Mouse (Mus musculus): ENCODE data around the gene Ralgapa2.

The Ralgapa2 gene

DNA sequence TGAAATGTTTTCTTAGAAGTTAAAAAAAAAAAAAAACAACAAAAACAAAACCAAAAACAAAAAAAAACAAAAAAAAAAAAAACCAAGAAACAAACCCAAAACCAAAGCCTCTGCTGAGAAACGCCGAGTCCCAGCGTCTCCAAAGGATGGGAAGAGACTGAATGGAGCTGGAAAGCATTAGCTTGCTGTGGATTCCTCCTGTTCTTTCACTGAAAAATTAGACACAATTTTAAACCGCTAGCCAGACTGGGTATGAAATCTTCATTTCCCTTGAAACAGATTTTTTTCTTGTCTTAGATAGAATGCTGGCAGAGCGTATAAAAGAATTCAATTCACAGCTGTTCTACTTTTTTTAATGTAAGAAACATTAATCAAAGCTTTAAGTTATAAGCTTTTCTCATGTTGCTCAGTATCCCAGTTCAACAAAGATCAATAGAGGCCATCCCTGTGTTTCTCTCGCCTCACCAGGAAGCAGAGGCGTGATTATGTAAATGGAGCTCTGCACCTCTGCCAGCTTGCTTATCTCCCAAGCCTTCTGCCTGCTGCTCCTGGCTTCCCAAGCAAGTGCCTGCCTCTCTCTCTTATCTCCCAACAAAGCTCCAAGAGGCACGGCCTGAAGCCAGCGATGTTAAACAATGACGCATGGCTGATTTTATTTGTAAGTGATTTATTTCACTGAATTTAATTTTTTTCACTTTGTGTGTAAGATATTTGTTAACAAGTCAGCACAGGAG, 253.2 kb downstream of the Ralgapa2 start:
- in situ Hi-C loops (cut with MseI, MboI), result no loop called here

GRCm38 (mm10) chr2:146257609-146258008, 254.5 kb downstream of the Ralgapa2 start:
- in situ Hi-C loops (cut with MseI, MboI), result no loop called here

- in situ Hi-C loops (cut with MseI, MboI), result no loop called here
These were observed 255.1 kb downstream of the Ralgapa2 start for GRCm38 (mm10) chr2:146257037-146257436.

DNA sequence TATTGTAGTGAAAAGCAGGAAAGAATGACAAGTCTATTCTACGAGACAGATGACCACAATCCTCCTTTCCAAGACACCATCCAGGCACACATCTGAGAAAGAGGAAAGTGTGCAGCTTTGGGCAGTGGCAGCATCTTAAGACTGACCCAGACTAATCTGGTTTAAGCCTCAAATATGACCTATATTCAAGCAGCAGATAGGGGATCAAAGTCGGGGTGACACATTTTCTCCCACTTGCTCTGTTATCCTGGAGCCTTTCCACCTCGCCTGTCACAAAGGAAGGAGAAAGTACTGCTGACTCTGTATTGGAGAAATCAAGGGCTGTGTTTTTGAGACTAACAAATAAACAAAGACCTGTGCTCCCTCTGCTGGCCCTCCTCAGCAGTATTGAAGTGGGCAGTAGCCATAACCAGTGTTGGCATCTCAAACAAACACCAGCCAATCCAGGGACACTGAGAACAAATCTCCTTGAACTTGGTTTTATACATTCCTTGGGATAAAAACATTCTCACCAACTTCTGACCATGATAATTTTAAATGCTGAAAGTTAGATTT, 255.7 kb downstream of the Ralgapa2 start:
- in situ Hi-C loops (cut with MseI, MboI), result no loop called here

DNA sequence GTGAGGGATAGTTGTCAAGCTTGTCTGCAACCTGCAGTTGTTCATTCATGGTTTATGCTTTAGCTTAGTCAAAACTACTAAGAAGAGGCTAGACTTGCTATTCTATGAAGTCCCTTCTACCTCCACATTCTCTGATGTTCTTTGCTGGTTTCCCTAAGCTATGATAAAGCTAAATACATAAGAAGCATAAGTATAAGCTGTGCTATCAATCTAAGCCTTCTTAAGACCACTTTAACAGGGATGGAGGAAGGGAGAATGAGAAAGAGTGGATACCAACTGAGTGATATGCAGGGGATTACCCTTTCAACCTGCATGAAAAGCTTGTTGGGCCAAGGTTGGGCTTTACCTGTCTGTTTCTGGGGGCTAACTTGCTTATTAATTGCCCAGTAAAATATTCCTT, 256.5 kb downstream of the Ralgapa2 start:
- in situ Hi-C loops (cut with MseI, MboI), result no loop called here

DNA sequence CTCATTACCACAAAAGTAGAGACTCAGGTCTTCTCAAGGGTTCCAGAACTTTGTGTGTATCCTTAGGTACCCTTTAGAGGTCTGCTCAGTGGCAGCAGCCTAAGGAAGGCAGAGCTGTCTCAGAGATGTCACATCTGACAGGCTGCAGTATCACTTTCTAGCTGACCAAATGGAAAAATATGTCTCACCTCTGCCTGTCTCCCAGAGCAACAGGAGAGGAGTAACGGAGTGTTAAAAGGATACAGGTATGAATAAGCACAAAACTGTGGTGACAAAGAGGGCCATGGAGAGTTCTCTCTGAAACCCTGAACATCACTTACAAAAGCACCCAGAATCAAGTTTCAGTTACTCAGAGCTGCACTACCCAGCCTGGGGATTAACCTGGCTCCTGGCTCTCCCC, 257.8 kb downstream of the Ralgapa2 start:
- in situ Hi-C loops (cut with MseI, MboI), result no loop called here

- in situ Hi-C loops (cut with MseI, MboI), result no loop called here
These were observed 261.8 kb downstream of the Ralgapa2 start for GRCm38 (mm10) chr2:146250236-146250904.

DNA sequence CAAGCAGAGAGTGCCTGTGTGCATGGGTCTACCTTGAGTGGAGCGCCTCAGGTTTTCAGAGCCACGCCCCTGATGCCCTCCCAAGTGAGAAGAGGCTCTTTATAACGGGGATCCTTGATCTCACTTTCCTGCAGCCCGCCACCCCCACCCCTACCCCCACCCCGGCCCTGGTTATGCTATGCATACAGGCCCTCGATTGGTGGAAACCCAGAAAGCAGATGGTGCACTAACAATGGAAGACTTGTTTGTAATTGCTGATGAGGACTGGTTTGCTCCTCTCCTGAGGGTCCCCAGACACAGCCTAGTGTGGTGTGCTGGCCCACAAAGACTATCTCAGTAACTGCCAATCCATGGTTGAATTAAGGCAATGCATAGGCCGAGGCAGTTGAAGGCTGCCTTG, 263.1 kb downstream of the Ralgapa2 start:
- in situ Hi-C loops (cut with MseI, MboI), result no loop called here

GRCm38 (mm10) chr2:146247576-146247975, 264.6 kb downstream of the Ralgapa2 start:
- in situ Hi-C loops (cut with MseI, MboI), result no loop called here

DNA sequence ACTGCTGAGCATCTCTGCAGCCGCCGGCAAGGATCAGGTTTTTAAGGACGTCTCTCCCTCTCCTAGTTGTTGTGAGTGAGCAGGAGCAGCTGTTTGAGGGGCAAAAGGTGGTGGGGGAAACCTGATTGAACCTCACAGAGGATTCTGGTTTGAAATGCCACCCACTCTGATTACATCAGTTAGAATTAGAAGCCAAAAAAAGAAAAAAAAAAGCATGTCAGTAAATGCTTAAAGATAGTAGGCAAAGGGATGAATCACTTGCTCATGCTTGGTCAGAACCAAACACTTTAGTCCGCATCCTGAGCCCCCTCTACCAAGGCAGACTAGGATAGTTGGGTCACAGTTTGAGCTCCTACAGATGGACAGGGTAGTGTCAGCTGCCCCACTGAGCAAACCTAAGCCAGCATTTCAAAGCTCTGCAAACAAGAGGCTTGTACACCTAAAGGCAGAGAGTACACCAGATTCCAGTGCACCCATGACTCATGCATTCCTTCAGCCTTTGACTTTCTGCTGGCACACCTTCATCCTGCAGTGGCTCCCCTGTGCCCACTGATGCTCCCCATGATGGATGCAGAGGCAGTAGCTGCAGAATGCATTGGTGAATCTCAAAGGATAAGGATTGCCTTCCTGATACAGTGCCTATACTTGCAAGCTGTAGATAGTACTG, 265.6 kb downstream of the Ralgapa2 start:
- in situ Hi-C loops (cut with MseI, MboI), result no loop called here

DNA sequence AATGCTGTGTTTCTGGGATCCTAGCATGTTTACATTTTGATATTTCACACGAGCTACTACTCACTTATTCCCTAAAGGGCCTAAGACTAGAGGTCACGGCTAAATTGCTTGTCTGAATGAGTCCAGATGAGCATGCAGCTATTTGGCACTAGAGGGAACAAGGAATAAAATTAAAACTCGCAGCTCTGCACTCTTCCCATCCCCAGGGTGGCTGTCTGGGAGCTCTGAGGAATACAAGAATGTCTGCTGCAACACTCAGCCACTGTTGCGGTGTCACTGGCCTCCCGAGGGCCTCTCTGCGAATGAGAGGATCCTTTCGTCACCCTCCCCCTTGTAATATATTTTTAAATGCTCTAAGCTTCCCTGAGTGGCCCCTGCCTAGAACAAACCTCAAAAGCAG, 266.7 kb downstream of the Ralgapa2 start:
- in situ Hi-C loops (cut with MseI, MboI), result no loop called here

GRCm38 (mm10) chr2:146244049-146244448, 268.1 kb downstream of the Ralgapa2 start:
- in situ Hi-C loops (cut with MseI, MboI), result no loop called here

- in situ Hi-C loops (cut with MseI, MboI), result no loop called here
These were observed 272.9 kb downstream of the Ralgapa2 start for GRCm38 (mm10) chr2:146239196-146239747.

- in situ Hi-C loops (cut with MseI, MboI), result no loop called here
These were observed 280.7 kb downstream of the Ralgapa2 start for GRCm38 (mm10) chr2:146231485-146231884.

- in situ Hi-C loops (cut with MseI, MboI), result no loop called here
These were observed 283.7 kb downstream of the Ralgapa2 start for GRCm38 (mm10) chr2:146228435-146228834.

- in situ Hi-C loops (cut with MseI, MboI), result no loop called here
These were observed 284.5 kb downstream of the Ralgapa2 start for GRCm38 (mm10) chr2:146227646-146228045.

DNA sequence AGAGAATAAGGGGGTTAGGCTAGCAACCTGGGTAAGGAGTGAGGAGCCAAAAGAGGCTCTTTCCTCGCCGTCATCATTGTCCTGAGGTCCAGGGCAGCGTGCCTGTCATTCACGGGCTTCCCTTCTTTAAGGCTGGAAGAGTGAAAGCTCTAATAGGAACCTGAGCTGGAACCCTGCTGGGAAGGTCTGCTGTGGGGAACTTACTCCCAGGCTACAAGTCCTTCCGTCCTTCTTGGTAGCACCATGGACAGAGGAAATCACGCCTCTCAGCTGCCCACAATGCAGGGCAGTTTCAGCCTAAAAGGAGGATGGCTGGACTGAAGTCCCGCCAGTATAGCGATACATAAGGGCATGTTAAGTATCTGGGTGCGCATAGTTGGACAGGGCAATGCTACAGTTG, 285.7 kb downstream of the Ralgapa2 start:
- in situ Hi-C loops (cut with MseI, MboI), result no loop called here

GRCm38 (mm10) chr2:146225818-146226217, 286.3 kb downstream of the Ralgapa2 start:
- in situ Hi-C loops (cut with MseI, MboI), result no loop called here

DNA sequence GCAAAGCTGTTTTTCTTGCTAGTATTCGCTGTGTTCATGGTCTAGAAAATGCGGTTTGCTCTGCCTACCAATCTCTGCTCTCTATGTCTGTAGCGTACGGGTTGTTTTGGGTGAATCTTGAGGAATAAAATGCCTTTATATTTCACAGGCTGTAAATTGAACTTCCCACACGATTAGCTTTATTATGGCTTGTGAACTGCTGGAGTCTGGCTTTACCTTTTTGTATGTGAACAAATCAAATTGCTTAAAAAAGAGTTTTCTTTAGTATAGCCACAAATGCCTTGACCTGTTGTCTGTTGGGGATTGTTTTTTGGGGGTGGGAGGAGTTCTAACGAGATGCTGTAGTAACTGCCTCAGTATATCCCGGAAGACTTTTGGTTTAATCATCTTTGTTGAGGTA, 288.0 kb downstream of the Ralgapa2 start:
- in situ Hi-C loops (cut with MseI, MboI), result no loop called here

GRCm38 (mm10) chr2:146223176-146223905, 288.8 kb downstream of the Ralgapa2 start:
- in situ Hi-C loops (cut with MseI, MboI), result no loop called here

All from mouse trophoblast stem cell (cell line).